Mouse (Mus musculus) layer of hippocampus, adult 9-10 months (tissue): Measurements from ENCODE around the gene Thbs3.
"Not testable (repeated sequence)": the region's sequence is repeated elsewhere in the genome, so short reads cannot be mapped to it uniquely, and the experiment has no call there.

Experiments
- DNase-seq: peaks from one replicate; pipeline ENCODE4 v3.0.0; 2022; ENCODE audit warnings: low spot score

Gene Thbs3

DNA sequence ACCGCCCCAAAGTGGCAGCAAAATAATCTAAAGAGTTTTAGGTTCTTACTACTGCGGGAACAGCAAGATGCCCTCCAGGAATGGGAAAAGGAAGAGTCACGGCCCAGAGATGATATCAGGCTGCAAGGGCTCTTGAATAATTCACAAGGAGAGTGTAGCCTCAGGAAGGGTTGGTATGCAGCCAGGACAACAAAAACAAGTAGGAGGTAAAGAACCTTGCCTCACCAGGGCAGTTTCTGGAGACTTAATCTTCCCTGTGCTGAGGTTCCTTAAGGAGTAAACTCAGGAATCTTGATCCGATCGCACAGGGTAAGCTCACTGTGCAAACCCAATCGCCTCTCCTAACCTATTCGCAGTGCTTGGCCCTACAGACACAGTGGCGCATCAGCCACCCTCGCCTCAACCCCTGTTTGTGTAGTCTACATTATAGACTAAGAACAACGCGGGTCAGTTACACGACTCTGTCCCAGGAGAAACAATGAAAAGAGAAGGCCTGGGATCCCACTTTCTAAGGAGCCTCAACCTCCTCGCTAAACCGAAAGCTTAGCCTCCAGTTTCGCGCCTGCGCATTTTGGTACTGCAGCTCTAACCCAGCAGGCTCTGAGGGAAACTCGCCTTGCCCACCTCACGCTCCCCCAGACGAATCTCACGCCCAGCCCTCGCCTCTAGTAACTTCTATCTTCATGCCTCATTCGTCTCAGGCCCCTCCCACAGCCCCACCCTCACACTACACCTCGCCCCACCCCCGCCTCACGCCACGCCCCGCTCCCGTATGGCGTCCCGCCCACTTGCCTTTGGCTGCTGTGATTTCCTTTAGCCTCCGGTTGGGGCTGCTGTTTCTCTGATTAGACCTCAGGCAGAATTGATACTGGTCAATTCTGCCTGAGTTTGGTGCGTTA, 18.8 kb upstream of the Thbs3 start:
- DNase-seq = peak; percentile 68

DNA sequence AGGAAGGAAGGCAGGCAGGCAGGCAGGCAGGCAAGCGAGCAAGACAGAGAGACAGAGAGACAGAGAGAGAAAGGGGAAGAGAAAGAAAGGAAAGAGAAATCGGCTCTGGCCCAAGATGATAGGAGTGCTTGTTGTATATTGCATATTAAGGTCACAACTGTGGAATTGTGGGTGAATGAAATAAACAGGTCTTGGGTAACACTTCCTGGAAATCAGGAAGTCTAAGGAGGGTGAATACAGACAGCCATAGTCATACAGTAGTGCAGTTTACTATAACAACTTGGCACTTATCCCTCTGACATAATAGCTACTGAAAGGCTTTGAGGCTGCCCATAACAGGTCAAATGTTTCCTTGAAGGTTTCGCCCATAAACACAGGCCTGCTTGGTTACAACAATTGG, 15.1 kb upstream of the Thbs3 start:
- no peak for DNase-seq

GRCm38 (mm10) chr3:89202253-89203141, 12.5 kb upstream of the Thbs3 start, which contains the start of gene Gba:
Gba (plus strand) TSS chr3:89202928.
- DNase-seq = peak; percentile 85

DNA sequence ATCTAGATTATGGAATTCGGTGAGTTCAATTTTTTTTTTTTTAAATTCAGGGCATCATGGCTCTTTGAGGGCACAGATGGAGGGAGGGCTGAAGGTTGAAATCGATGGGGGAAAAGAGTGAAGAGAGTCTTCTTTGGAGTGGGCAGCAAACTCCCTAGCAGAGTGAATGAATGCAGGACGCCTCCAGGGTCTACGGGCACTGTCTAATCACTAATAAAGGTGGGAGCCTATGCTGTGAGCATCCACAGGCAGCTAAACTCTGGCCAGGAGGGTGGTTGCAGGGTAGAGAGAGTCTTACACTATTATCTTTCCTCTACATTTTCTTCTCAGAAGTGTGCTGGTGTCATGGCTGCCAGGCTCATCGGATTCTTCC, 11.9 kb upstream of the Thbs3 start:
- no peak for DNase-seq

GRCm38 (mm10) chr3:89206079-89206478, 8.9 kb upstream of the Thbs3 start:
- no peak for DNase-seq

DNA sequence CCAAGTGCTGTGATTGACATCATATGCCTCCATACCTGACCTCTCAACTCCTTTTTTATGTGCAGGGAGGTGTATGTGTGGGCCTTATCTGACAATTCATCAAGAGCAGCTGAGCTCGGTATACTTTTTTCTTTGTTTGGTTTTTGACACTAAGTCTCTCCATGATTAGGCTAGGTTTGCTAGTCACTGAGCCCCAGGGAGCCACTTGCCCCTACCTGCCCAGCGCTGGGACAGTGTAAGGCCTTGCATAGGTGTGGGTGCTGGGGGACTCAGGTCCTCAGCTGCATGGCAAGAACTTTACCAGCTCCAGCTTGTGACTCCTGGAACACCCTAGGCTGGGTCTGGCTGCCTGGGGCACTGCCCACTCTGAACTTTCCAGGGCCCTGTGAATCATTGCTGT, 8.3 kb upstream of the Thbs3 start:
- no peak for DNase-seq

DNA sequence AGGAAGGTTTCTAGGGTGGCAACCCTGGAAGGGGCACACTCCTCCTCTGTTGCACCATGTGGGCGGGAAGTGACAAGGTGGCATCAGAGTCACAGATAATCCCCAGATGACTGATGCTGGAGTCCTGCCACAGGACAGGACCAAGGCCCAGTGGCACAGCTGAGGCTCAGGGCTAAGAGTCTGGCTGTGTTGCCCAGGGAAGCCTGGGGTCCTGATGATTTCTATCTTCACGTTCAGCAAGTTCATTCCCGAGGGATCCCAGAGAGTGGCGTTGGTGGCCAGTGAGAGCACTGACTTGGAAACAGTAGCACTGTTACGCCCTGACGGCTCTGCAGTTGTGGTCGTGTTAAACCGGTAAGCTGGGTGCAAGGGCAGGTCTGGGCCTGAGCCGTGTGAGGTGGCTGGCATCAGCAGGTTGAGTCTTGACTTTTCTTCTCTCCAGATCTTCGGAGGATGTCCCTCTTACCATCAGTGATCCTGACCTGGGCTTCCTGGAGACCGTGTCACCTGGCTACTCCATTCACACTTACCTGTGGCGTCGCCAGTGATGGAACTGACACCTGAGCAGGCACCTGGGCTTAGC, 6.8 kb upstream of the Thbs3 start:
- DNase-seq = no peak

DNA sequence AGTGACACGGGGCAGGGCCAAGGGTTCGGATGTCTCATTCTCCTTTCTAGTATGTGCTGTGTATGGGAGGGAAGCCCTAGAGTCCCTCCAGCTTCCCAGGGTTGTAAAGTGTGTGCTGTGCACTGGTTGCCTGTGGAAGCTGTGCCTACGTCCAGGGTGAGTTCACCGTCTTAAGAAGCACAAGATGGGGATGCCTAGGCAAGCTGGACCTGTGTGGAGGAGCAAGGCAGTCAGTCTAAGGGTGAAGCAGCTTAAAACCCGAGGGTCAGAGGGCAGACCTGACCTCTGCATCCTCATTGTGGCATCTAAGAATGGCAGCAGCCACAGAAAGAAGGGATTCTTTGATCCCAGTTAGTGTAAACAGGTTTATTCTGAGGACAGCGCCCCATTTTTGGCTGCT, 6.2 kb upstream of the Thbs3 start:
- no peak for DNase-seq

GRCm38 (mm10) chr3:89209731-89210130, 5.2 kb upstream of the Thbs3 start:
- DNase-seq = no peak

GRCm38 (mm10) chr3:89210162-89210561, 4.8 kb upstream of the Thbs3 start:
- DNase-seq = no peak

DNA sequence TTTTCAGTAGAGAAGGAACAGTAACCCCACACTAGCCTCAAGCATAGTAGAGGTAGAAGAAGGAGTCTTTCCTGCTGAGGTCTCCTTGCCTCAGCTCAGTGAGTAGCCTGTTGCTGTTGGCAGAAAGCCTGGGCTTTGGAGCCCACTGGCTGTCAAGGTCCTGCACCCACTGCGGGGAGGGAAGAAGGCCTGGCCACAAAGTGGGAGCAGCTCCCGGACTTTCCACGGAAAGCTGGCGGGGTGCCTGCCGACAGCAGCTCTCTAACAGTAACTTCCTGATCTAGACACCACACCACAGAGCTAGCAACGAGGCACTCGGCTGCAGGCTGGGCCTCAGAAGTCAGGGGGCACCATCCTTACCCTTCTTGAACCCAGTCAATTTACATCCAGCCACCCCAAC, 4.2 kb upstream of the Thbs3 start:
- no peak for DNase-seq

- DNase-seq = peak; percentile 75
Observed at GRCm38 (mm10) chr3:89213803-89214530, 1.0 kb upstream of the Thbs3 start.

- peak; percentile 65 for DNase-seq
Observed at GRCm38 (mm10) chr3:89215853-89216252, 873 bp downstream of the Thbs3 start.

GRCm38 (mm10) chr3:89216407-89216806, 1.4 kb downstream of the Thbs3 start:
- DNase-seq = not testable (repeated sequence)

- DNase-seq = no peak
Observed at GRCm38 (mm10) chr3:89218271-89218670, 3.3 kb downstream of the Thbs3 start.

DNA sequence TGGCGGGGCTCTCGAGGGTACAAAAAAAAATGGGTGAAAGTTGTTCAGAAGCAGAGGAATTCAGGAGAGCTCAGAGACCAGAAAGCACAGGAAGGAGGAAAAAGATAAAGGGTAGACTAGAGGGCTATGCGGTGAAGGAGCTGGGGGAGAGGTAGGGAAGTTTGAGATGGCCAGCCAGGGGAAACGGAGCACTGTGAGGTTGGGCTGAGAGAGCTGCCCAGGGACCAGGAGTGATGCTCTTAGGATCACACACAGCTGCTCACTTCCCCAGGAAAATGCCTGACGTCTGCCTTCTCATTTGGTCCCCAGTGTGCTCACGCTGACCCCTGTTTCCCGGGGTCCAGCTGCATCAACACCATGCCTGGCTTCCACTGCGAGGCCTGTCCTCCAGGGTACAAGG, 4.6 kb downstream of the Thbs3 start:
- no peak for DNase-seq

- DNase-seq = no peak
Observed at GRCm38 (mm10) chr3:89221167-89221566, 6.2 kb downstream of the Thbs3 start.

- no peak for DNase-seq
Observed at GRCm38 (mm10) chr3:89224796-89225195, 9.8 kb downstream of the Thbs3 start.

DNA sequence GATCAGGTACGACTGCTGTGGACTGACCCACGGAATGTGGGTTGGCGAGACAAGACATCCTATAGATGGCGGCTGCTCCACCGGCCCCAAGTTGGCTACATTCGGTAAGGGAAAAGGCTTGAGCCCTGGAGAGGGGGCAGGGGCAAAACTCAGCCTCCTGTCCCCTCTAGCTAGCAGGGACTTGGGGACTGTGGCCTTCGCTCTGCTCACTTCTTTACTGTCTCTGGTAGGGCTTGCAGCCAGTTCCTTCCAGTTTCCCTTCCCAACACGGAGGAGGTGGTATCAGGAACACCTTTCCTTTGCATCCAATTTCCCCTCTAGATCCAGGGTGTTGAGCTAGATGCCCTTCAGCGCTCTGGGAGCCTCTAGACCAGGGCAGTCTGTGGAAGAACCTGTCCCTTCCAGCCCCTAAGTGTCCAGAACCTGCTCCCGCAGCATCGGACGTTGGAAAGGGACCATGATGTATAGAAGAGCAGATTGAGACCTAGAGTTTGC, 10.4 kb downstream of the Thbs3 start:
- DNase-seq = no peak

DNA sequence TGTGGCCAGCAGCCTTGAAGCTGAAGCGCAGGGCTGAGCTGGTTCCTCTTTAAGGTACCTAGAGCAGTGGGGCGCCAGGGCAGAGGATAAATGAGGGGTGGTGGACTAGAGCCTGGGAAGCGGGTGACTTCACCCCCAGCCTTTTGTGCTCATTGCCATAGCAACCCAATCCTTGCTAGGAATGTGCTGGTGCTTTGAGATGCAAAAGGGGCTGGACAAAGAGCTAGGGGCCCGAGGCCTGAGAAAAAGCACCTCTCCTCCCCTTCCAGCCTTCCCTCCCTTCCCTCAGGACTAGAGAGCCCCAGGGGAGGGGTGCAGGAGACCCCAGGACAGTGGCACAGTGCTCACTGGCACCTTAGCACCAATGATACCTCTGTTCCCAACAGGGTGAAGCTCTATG, 10.9 kb downstream of the Thbs3 start:
- DNase-seq = no peak

GRCm38 (mm10) chr3:89226361-89226760, 11.4 kb downstream of the Thbs3 start:
- no peak for DNase-seq

DNA sequence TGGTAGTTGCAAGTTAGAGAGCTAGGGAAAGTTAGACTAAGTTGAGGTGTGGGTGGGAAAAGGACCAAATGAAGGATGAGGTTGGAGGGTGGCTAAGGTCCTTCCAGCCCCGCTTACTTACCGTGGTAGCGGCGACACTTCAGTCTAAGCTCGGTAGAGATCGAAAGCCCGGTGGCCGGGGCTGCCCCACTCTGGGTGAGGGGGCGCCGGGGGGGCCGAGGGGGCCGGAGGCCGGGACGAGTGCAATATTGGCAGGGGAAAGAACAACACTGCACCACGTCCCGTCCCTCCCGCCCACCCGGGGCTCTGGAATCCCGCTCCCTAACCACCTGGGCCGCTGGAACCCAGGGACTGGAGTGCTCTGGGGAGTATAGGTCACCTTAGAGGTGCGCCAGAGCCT, 11.9 kb downstream of the Thbs3 start, which contains the start of gene Mtx1:
Gene Mtx1 (minus strand): TSS at position 189 of the 400 bp plus-strand sequence.
- no peak for DNase-seq
